Mouse (Mus musculus) heart, embryonic 10.5 days (tissue): ENCODE data around the gene Il11ra1. TPM values are rescaled to one million over a fixed set of nuclear protein-coding genes. Genes with fewer than 3 reads are reported as not detected.
"Not testable (repeated sequence)": the region's sequence is repeated elsewhere in the genome, so short reads cannot be mapped to it uniquely, and the experiment has no call there.

Experiments used
- DNase-seq: peaks from one replicate; pipeline ENCODE4 v3.0.0-alpha.2; 2017; ENCODE audit warnings: low spot score
- H3K27ac ChIP-seq: fragments of 300-500 bp; sonication (generic); 2 replicates; pipeline ENCODE4 v1.5.1; 2016; ENCODE audit warnings: mild to moderate bottlenecking
- H3K27me3 ChIP-seq: fragments of 300-500 bp; sonication (generic); 2 replicates; pipeline ENCODE4 v1.6.1; 2016; ENCODE audit warnings: mild to moderate bottlenecking; ENCODE audit not compliant: poor library complexity, insufficient read depth, severe bottlenecking
- H3K36me3 ChIP-seq: fragments of 300-500 bp; sonication (generic); 2 replicates; pipeline ENCODE4 v1.6.1; 2016; ENCODE audit warnings: mild to moderate bottlenecking, moderate library complexity
- H3K4me1 ChIP-seq: fragments of 300-500 bp; sonication (generic); 2 replicates; pipeline ENCODE4 v1.6.1; 2016; ENCODE audit warnings: mild to moderate bottlenecking
- H3K4me3 ChIP-seq: fragments of 300-500 bp; sonication (generic); 2 replicates; pipeline ENCODE4 v1.5.1; 2016; ENCODE audit warnings: mild to moderate bottlenecking, moderate library complexity
- H3K9me3 ChIP-seq: fragments of 300-500 bp; sonication (generic); 2 replicates; pipeline ENCODE4 v1.6.1; 2016; ENCODE audit warnings: mild to moderate bottlenecking, moderate library complexity
- WGBS: fragments of 180-500 bp; shearing (Covaris S2); methylation state at CpG from one replicate; pipeline ENCODE4 v1.1.7; 2016; 5-methylcytosine and 5-hydroxymethylcytosine counted together
- polyA plus RNA-seq: library from polyadenylated mRNA; unstranded; fragments of >200 nt; fragmentation: Nextera tagmentation; extraction: Ambion mirVana; gene quantifications from 2 replicates; pipeline ENCODE4 v1.2.1, GENCODE M21; 2016

The Il11ra1 gene
- polyA plus RNA-seq, 1 experiment from 2014 or later = 144 TPM

- peaks cover 45% of the 10 kb centered on the region for H3K4me1 ChIP-seq
- not testable (repeated sequence) for DNase-seq, H3K27ac ChIP-seq, H3K27me3 ChIP-seq, H3K9me3 ChIP-seq, H3K4me3 ChIP-seq
- 76% methylated on average over 4 of the region's 6 CpGs for WGBS
- peaks cover 25% of the 10 kb centered on the region for H3K36me3 ChIP-seq
Measured at GRCm38 (mm10) chr4:41763176-41763575, 63.4 kb downstream of the Il11ra1 start.

- H3K27ac ChIP-seq, H3K4me1 ChIP-seq, H3K9me3 ChIP-seq, DNase-seq, H3K4me3 ChIP-seq, H3K27me3 ChIP-seq: not testable (repeated sequence)
- 78% methylated on average over 10 of the region's 10 CpGs for WGBS
- H3K36me3 ChIP-seq = peaks cover 18% of the 10 kb centered on the region
Measured at GRCm38 (mm10) chr4:41767301-41767700, 67.5 kb downstream of the Il11ra1 start.

GRCm38 (mm10) chr4:41772946-41773345 is 73.2 kb downstream of the Il11ra1 start:
- WGBS = 6% methylated on average over 9 of the region's 16 CpGs
- H3K27ac ChIP-seq = not testable (repeated sequence)

GRCm38 (mm10) chr4:41773502-41773901 is 73.7 kb downstream of the Il11ra1 start:
- not testable (repeated sequence) for H3K27me3 ChIP-seq, H3K4me1 ChIP-seq, H3K36me3 ChIP-seq, H3K9me3 ChIP-seq
- H3K4me3 ChIP-seq = peak overlapping the region; percentile 53
- DNase-seq = peak; percentile 90
- WGBS = under 1% methylated on average over 25 of the region's 25 CpGs
- H3K27ac ChIP-seq = peak overlapping the region; percentile 74; the same call in 1 of the 2 replicates

More at GRCm38 (mm10) chr4:41772946-41773345, 73.2 kb downstream of the Il11ra1 start:
- not testable (repeated sequence) for H3K27me3 ChIP-seq, H3K4me1 ChIP-seq, DNase-seq, H3K9me3 ChIP-seq, H3K36me3 ChIP-seq
- H3K4me3 ChIP-seq = peak overlapping the region; percentile 31; the same call in 1 of the 2 replicates

GRCm38 (mm10) chr4:41774002-41774401 is 74.2 kb downstream of the Il11ra1 start, which contains the start of gene Ccl27a:
Ccl27a (minus strand) TSS chr4:41774247.
- not testable (repeated sequence) for H3K9me3 ChIP-seq, H3K4me1 ChIP-seq, H3K27me3 ChIP-seq, H3K36me3 ChIP-seq
- H3K27ac ChIP-seq = peak within 1 kb of the TSS; percentile 74; the same call in 1 of the 2 replicates
- 0% methylated on average over 12 of the region's 14 CpGs for WGBS
- DNase-seq = peak; percentile 90
- peak within 1 kb of the TSS; percentile 53 for H3K4me3 ChIP-seq

GRCm38 (mm10) chr4:41774506-41774905 is 74.7 kb downstream of the Il11ra1 start:
- Histone ChIP-seq H3K27ac (peak overlapping the region; percentile 70; the same call in 1 of the 2 replicates), H3K4me3 (peak overlapping the region; percentile 37)
- H3K27me3 ChIP-seq, H3K9me3 ChIP-seq, DNase-seq, H3K36me3 ChIP-seq, H3K4me1 ChIP-seq: not testable (repeated sequence)
- 62% methylated on average over 3 of the region's 3 CpGs for WGBS

- not testable (repeated sequence) for H3K4me3 ChIP-seq, H3K9me3 ChIP-seq, H3K27ac ChIP-seq, DNase-seq, H3K36me3 ChIP-seq, H3K27me3 ChIP-seq, H3K4me1 ChIP-seq
- 94% methylated on average over 1 of the region's 1 CpGs for WGBS
Measured at GRCm38 (mm10) chr4:41775840-41776239, 76.1 kb downstream of the Il11ra1 start.

- not testable (repeated sequence) for H3K9me3 ChIP-seq, H3K27ac ChIP-seq, H3K4me1 ChIP-seq, H3K36me3 ChIP-seq, H3K4me3 ChIP-seq, H3K27me3 ChIP-seq, DNase-seq
- WGBS = 19% methylated on average over 9 of the region's 9 CpGs
Measured at GRCm38 (mm10) chr4:41781271-41781670, 81.5 kb downstream of the Il11ra1 start.

GRCm38 (mm10) chr4:41781748-41782485 is 82.1 kb downstream of the Il11ra1 start:
- 9% methylated on average over 18 of the region's 21 CpGs for WGBS
- H3K27ac ChIP-seq = peak overlapping the region; percentile 36; the same call in 1 of the 2 replicates
- H3K4me3 ChIP-seq = peak overlapping the region; percentile 36; the same call in 1 of the 2 replicates
- not testable (repeated sequence) for H3K36me3 ChIP-seq, H3K27me3 ChIP-seq, H3K9me3 ChIP-seq, DNase-seq, H3K4me1 ChIP-seq

- 32% methylated on average over 4 of the region's 4 CpGs for WGBS
- not testable (repeated sequence) for H3K9me3 ChIP-seq, H3K4me3 ChIP-seq
Measured at GRCm38 (mm10) chr4:41782711-41783110, 82.9 kb downstream of the Il11ra1 start.

GRCm38 (mm10) chr4:41783197-41783596 is 83.4 kb downstream of the Il11ra1 start:
- DNase-seq, H3K9me3 ChIP-seq: not testable (repeated sequence)

More at GRCm38 (mm10) chr4:41782711-41783110, 82.9 kb downstream of the Il11ra1 start:
- H3K27ac ChIP-seq, DNase-seq, H3K36me3 ChIP-seq, H3K4me1 ChIP-seq, H3K27me3 ChIP-seq: not testable (repeated sequence)

More at GRCm38 (mm10) chr4:41783197-41783596, 83.4 kb downstream of the Il11ra1 start:
- H3K4me1 ChIP-seq, H3K27ac ChIP-seq, H3K4me3 ChIP-seq, H3K27me3 ChIP-seq, H3K36me3 ChIP-seq: not testable (repeated sequence)
- 44% methylated on average over 3 of the region's 3 CpGs for WGBS
